Mouse (Mus musculus): ENCODE measurements around the gene Nme7. TPM values are rescaled to one million over a fixed set of nuclear protein-coding genes. Genes with fewer than 3 reads are reported as not detected.

Nme7 gene
- total and polyA plus RNA-seq, 3 experiments: 23.5 to 33.2 (median 25.3) TPM

DNA sequence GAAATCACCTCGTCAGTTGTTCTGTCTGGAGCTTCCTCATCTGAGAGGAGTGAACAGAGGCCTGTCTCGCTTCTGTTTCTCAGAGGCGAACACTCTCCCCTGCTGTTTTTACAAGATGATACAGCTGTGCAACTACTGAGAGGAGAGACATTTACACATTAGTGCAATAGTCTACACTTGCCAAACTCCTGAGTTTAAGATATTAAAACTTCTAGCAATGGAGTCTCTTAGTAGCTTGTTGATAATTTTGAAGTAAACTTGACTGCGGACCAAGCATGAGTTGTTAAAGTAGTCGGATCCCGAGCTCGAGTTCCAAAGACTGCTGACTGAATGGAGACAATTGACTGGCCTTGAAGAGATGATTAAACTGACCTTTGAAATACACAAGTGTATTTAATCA is 23.8 kb downstream of the Nme7 start:
- H3K4me2 ChIP-seq (ENCODE audit: insufficient read depth, low read depth, poor library complexity, severe bottlenecking): no peak overlapping the region
- H3K9me3 ChIP-seq (replicated peaks; ENCODE audit: low read length): no peaks in the 10 kb centered on the region
- no peak for DNase-seq (ENCODE audit: extremely low read depth)
- H3K27ac ChIP-seq (ENCODE audit: insufficient read depth, low read depth): no peak overlapping the region
- H3K27me3 ChIP-seq (replicated peaks): no peaks in the 10 kb centered on the region
- no peak overlapping the region for H3K9ac ChIP-seq (ENCODE audit: insufficient read depth, low read depth)
- in situ Hi-C loops (cut with MboI; ENCODE audit: low pct_ligation_motif_present, low pct_unique_long_range_greater_than_20kb, low sequenced_read_pairs): no loop called here
- H3K4me3 ChIP-seq (replicated peaks in 1 of 3; ENCODE audit: low read depth in 2 of 3, low read length in 2 of 3, poor library complexity in 1 of 3): no peak overlapping the region
- no peak; the same call in 1 of the 2 replicates for TF ChIP-seq ETS1 (conservative IDR thresholded peaks at IDR 0.05; ENCODE audit: low read depth, low read length)
- TF ChIP-seq RAD21 (IDR thresholded peaks at IDR 0.05; ENCODE audit: low read depth, low read length): no peak
- no peak for TF ChIP-seq MEF2A (IDR thresholded peaks at IDR 0.05; ENCODE audit: borderline replicate concordance, low read depth, low read length)
- no peak for TF ChIP-seq MAZ (IDR thresholded peaks at IDR 0.05; ENCODE audit: low read depth, low read length)
- no peak for TF ChIP-seq TBP (conservative IDR thresholded peaks at IDR 0.05; ENCODE audit: low read depth, low read length)
- TF ChIP-seq NELFE (IDR thresholded peaks at IDR 0.05; ENCODE audit: low read depth, low read length): no peak
- TF ChIP-seq E2F4 (IDR thresholded peaks at IDR 0.05; ENCODE audit: insufficient replicate concordance, low read depth, low read length): no peak
- H3K4me1 ChIP-seq (ENCODE audit: control insufficient read depth in 1 of 2, insufficient read depth in 2 of 2): peaks cover 9 to 32% of the 10 kb centered on the region in 2 experiments; a peak in 3 of 4 replicates
- no peaks in the 10 kb centered on the region for H3K79me2 ChIP-seq (replicated peaks; ENCODE audit: control insufficient read depth, extremely low read depth, insufficient read depth, poor library complexity, severe bottlenecking)
- H3K36me3 ChIP-seq (replicated peaks in 1 of 2; ENCODE audit: control insufficient read depth in 1 of 2, insufficient read depth in 1 of 2, low read length in 1 of 2): peaks cover 18 to 21% of the 10 kb centered on the region in 2 experiments
- dilution Hi-C loops (cut with MboI; ENCODE audit: extremely low pct_ligation_motif_present, extremely low pct_unique_long_range_greater_than_20kb, low sequenced_read_pairs): no loop called here

DNA sequence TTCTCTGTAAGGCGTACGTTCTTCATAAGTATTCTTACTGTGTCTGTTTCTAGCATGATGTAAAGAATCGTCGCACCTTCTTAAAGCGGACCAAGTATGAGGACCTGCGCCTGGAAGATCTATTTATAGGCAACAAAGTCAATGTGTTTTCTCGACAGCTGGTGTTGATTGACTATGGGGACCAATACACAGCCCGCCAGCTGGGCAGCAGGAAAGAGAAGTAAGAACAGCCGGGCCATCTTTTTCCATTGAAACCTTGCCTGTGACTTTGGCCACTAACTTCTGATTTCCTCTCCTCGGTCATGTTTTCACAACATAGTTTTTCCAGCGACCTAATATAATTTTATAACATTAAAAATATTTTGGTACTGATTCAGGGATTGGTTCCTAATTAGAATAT is 28.6 kb downstream of the Nme7 start:
- in situ Hi-C loops (cut with MboI; ENCODE audit: low pct_ligation_motif_present, low pct_unique_long_range_greater_than_20kb, low sequenced_read_pairs): no loop called here
- H3K36me3 ChIP-seq (replicated peaks in 1 of 2; ENCODE audit: control insufficient read depth in 1 of 2, insufficient read depth in 1 of 2, low read length in 1 of 2): peaks cover 25 to 38% of the 10 kb centered on the region in 2 experiments
- H3K9ac ChIP-seq (ENCODE audit: insufficient read depth, low read depth): no peak overlapping the region; the same call in 1 of the 2 replicates
- DNase-seq (ENCODE audit: extremely low read depth): peak; percentile 67
- dilution Hi-C loops (cut with MboI; ENCODE audit: extremely low pct_ligation_motif_present, extremely low pct_unique_long_range_greater_than_20kb, low sequenced_read_pairs): no loop called here
- H3K27me3 ChIP-seq (replicated peaks): no peaks in the 10 kb centered on the region
- TF ChIP-seq ETS1 (conservative IDR thresholded peaks at IDR 0.05; ENCODE audit: low read depth, low read length): peak; percentile 89
- no peak for TF ChIP-seq GABPA (IDR thresholded peaks at IDR 0.05; ENCODE audit: insufficient replicate concordance, low read depth, low read length)
- TF ChIP-seq POLR2AphosphoS2 (IDR thresholded peaks at IDR 0.05; ENCODE audit: low read depth, low read length): no peak
- no peak for TF ChIP-seq NELFE (IDR thresholded peaks at IDR 0.05; ENCODE audit: low read depth, low read length)
- TF ChIP-seq SMC3 (IDR thresholded peaks at IDR 0.05; ENCODE audit: low read depth, low read length): no peak
- TF ChIP-seq UBTF (IDR thresholded peaks at IDR 0.05; ENCODE audit: low read depth, low read length): no peak
- TF ChIP-seq CHD2 (IDR thresholded peaks at IDR 0.05; ENCODE audit: low read length): peak; percentile 45; the same call in 1 of the 2 replicates
- TF ChIP-seq TCF12 (IDR thresholded peaks at IDR 0.05; ENCODE audit: low read depth, low read length): peak; percentile 92
- TF ChIP-seq MYC (IDR thresholded peaks at IDR 0.05; ENCODE audit: low read depth, low read length): no peak
- no peak for TF ChIP-seq MAX (IDR thresholded peaks at IDR 0.05; ENCODE audit: low read length)
- no peak for TF ChIP-seq ZMIZ1 (IDR thresholded peaks at IDR 0.05; ENCODE audit: low read depth, low read length)
- peak; percentile 68 for TF ChIP-seq SIN3A (IDR thresholded peaks at IDR 0.05; ENCODE audit: low read length)
- TF ChIP-seq E2F4 (IDR thresholded peaks at IDR 0.05; ENCODE audit: insufficient replicate concordance, low read depth, low read length): no peak
- no peak for TF ChIP-seq NRF1 (IDR thresholded peaks at IDR 0.05; ENCODE audit: low read depth, low read length)
- TF ChIP-seq USF1 (IDR thresholded peaks at IDR 0.05; ENCODE audit: low read depth, low read length): no peak
- no peak for TF ChIP-seq ELF1 (IDR thresholded peaks at IDR 0.05; ENCODE audit: low read depth, low read length)
- peak; percentile 61; the same call in 1 of the 2 replicates for TF ChIP-seq BHLHE40 (IDR thresholded peaks at IDR 0.05; ENCODE audit: low read depth, low read length)
- peak; percentile 93 for TF ChIP-seq MEF2A (IDR thresholded peaks at IDR 0.05; ENCODE audit: borderline replicate concordance, low read depth, low read length)
- TF ChIP-seq EP300 (IDR thresholded peaks at IDR 0.05; ENCODE audit: low read length): peak; percentile 95
- no peak for TF ChIP-seq JUN (IDR thresholded peaks at IDR 0.05; ENCODE audit: insufficient read depth, low read depth, low read length)
- no peak for TF ChIP-seq MAZ (IDR thresholded peaks at IDR 0.05; ENCODE audit: low read depth, low read length)
- TF ChIP-seq HCFC1 (IDR thresholded peaks at IDR 0.05; ENCODE audit: low read depth, low read length): no peak
- TF ChIP-seq ZNF384 (IDR thresholded peaks at IDR 0.05; ENCODE audit: low read depth, low read length): no peak
- TF ChIP-seq IRF4 (IDR thresholded peaks at IDR 0.05; ENCODE audit: low read depth, low read length): peak; percentile 94
- TF ChIP-seq ZC3H11A (IDR thresholded peaks at IDR 0.05; ENCODE audit: low read depth, low read length): no peak
- no peak overlapping the region for H3K4me2 ChIP-seq (ENCODE audit: insufficient read depth, low read depth, poor library complexity, severe bottlenecking)
- H3K27ac ChIP-seq (ENCODE audit: insufficient read depth, low read depth): no peak overlapping the region
- no peaks in the 10 kb centered on the region for H3K79me2 ChIP-seq (replicated peaks; ENCODE audit: control insufficient read depth, extremely low read depth, insufficient read depth, poor library complexity, severe bottlenecking)
- H3K4me1 ChIP-seq (ENCODE audit: control insufficient read depth in 1 of 2, insufficient read depth in 2 of 2): peaks cover 9 to 30% of the 10 kb centered on the region in 2 experiments
- no peak overlapping the region for H3K4me3 ChIP-seq (replicated peaks in 1 of 3; ENCODE audit: low read depth in 2 of 3, low read length in 2 of 3, poor library complexity in 1 of 3)
- H3K9me3 ChIP-seq (replicated peaks; ENCODE audit: low read length): peaks cover 4% of the 10 kb centered on the region

Data from CH12.LX (cell line).